Mouse (Mus musculus): ENCODE data around the gene Col9a1. TPM values are rescaled to one million over a fixed set of nuclear protein-coding genes. Genes with fewer than 3 reads are reported as not detected.

Col9a1 gene
- 0.53 and 0.70 TPM in 2 replicates for polyA plus RNA-seq (2016; fragmentation: Nextera tagmentation; extraction: Ambion mirVana)

- no peak within 1 kb of the TSS for H3K27ac ChIP-seq
- no peak for ATAC-seq
- H3K9ac ChIP-seq, result no peak within 1 kb of the TSS
- H3K36me3 ChIP-seq, result no peaks in the 10 kb centered on the region
- H3K4me2 ChIP-seq, result no peak within 1 kb of the TSS
- WGBS (ENCODE audit: insufficient replicate concordance), result 52% methylated on average over 6 of the region's 6 CpGs
- H3K27me3 ChIP-seq (replicated peaks), result no peaks in the 10 kb centered on the region
- no peaks in the 10 kb centered on the region for H3K4me1 ChIP-seq
- H3K9me3 ChIP-seq (replicated peaks), result no peaks in the 10 kb centered on the region
- H3K4me3 ChIP-seq, result no peak within 1 kb of the TSS
Measured at GRCm38 (mm10) chr1:24177224-24177851, at the start of gene Col9a1. Col9a1 (plus strand) TSS chr1:24177610.

DNA sequence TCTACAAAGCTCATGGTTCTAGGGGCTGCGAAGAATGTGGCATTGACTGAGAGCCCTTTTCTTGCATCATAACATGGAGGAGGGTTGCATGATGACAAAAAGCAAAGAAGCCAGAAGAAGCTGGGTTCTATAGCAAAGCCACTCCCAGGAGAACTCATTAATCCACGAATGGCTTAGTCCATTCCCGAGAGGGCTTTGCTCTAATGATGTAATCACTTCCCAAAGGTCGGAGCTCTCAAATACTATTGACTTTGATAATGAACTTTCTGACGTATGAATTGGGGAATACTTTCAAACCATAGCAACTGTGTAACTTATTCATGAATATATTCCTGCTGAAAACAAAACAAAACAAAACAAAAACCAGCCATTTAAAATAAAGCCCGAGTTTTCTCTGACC is 49.5 kb upstream of the Col9a1 start:
- Histone ChIP-seq H3K4me2 (no peak overlapping the region), H3K9ac (no peak overlapping the region), H3K36me3 (no peaks in the 10 kb centered on the region), H3K27me3 (replicated peaks) (no peaks in the 10 kb centered on the region), H3K9me3 (replicated peaks) (no peaks in the 10 kb centered on the region), H3K4me1 (no peaks in the 10 kb centered on the region), H3K4me3 (no peak overlapping the region), H3K27ac (no peak overlapping the region)
- WGBS (ENCODE audit: insufficient replicate concordance), result 51% methylated on average over 6 of the region's 6 CpGs
- ATAC-seq, result no peak

DNA sequence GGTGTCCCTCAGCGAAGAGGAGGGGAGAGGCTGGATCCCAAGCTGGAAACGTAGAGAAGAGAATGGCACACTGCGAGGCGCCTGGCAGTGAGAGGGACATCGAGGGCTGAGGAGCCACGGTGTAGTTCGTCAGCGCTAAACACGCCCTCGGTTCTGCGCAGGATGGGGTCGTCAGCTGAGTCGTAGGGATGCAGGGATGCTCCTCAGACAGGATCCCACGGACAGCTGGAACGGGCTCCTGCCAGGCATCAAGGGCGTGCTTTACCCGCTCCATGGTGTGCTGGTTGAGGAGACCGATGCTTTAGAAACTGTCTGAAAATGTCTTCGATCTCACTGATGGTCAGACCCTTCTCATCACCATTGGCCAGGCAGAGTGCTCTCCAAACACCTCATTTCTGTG is 43.6 kb upstream of the Col9a1 start:
- Histone ChIP-seq H3K27ac (no peak overlapping the region), H3K9ac (no peak overlapping the region), H3K4me3 (no peak overlapping the region), H3K9me3 (replicated peaks) (no peaks in the 10 kb centered on the region), H3K4me2 (no peak overlapping the region), H3K4me1 (no peaks in the 10 kb centered on the region), H3K36me3 (no peaks in the 10 kb centered on the region), H3K27me3 (replicated peaks) (peaks cover 4% of the 10 kb centered on the region; the same call in 1 of the 2 replicates)
- WGBS (ENCODE audit: insufficient replicate concordance), result 41% methylated on average over 19 of the region's 19 CpGs
- ATAC-seq, result no peak

GRCm38 (mm10) chr1:24134792-24135191 is 42.6 kb upstream of the Col9a1 start:
- Histone ChIP-seq H3K27ac (no peak overlapping the region), H3K4me3 (no peak overlapping the region), H3K4me2 (no peak overlapping the region), H3K27me3 (replicated peaks) (peaks cover 4% of the 10 kb centered on the region; the same call in 1 of the 2 replicates), H3K9me3 (replicated peaks) (no peaks in the 10 kb centered on the region), H3K36me3 (no peaks in the 10 kb centered on the region), H3K4me1 (no peaks in the 10 kb centered on the region), H3K9ac (no peak overlapping the region)
- ATAC-seq, result no peak
- 6% methylated on average over 1 of the region's 1 CpGs for WGBS (ENCODE audit: insufficient replicate concordance)

GRCm38 (mm10) chr1:24137133-24137532 is 40.3 kb upstream of the Col9a1 start:
- Histone ChIP-seq H3K36me3 (no peaks in the 10 kb centered on the region), H3K4me2 (no peak overlapping the region), H3K9ac (no peak overlapping the region), H3K4me3 (no peak overlapping the region), H3K9me3 (replicated peaks) (no peaks in the 10 kb centered on the region), H3K27me3 (replicated peaks) (peaks cover 4% of the 10 kb centered on the region; the same call in 1 of the 2 replicates), H3K4me1 (no peaks in the 10 kb centered on the region), H3K27ac (no peak overlapping the region)
- no peak for ATAC-seq
- WGBS (ENCODE audit: insufficient replicate concordance), result 7% methylated on average over 3 of the region's 3 CpGs

DNA sequence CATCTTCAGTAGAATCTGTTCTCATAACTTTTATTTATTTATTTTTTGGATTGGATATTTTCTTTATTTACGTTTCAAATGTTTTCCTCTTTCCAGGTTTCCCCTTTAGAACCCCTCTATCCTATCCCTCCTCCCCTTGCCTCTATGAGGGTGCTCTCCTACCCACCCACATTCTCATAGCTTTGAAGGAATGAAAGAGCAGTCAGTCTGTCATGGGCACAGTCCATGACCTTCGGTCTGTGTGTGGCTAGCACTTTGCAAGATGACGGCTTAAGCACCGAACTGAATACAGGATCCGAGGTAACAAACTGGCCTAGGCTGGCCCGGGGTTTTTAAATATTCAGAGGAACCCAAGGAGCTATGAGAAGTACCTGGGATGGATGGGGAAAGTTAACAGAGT is 36.9 kb upstream of the Col9a1 start:
- no peak for ATAC-seq
- no peaks in the 10 kb centered on the region for H3K9me3 ChIP-seq (replicated peaks)
- WGBS (ENCODE audit: insufficient replicate concordance), result 65% methylated on average over 6 of the region's 6 CpGs
- no peak overlapping the region for H3K4me2 ChIP-seq
- no peaks in the 10 kb centered on the region for H3K4me1 ChIP-seq
- no peak overlapping the region for H3K27ac ChIP-seq
- no peak overlapping the region for H3K9ac ChIP-seq
- no peaks in the 10 kb centered on the region for H3K27me3 ChIP-seq (replicated peaks)
- H3K36me3 ChIP-seq, result no peaks in the 10 kb centered on the region
- no peak overlapping the region for H3K4me3 ChIP-seq

DNA sequence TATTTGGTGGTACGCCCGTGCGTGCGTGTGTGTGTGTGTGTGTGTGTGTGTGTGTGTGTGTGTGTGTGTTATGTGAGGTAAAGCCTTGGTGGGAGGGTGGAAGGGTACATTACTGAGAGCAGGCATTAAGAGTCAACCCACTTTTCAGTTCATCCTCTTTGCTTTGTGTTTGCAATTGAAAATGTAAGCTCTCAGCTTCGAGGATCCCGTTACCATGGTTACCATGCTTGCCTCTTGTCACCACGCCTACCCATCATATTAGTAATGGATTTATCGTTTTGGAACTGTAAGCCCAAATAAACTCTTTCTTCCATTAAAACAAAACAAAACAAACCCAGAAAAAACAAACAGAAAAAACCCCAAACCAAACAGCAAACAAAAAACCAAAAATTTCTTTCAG is 33.9 kb upstream of the Col9a1 start:
- ATAC-seq, result no peak
- Histone ChIP-seq H3K4me3 (no peak overlapping the region), H3K4me1 (no peaks in the 10 kb centered on the region), H3K36me3 (no peaks in the 10 kb centered on the region), H3K27ac (no peak overlapping the region), H3K9me3 (replicated peaks) (no peaks in the 10 kb centered on the region), H3K4me2 (no peak overlapping the region), H3K27me3 (replicated peaks) (no peaks in the 10 kb centered on the region), H3K9ac (no peak overlapping the region)
- WGBS (ENCODE audit: insufficient replicate concordance), result 67% methylated on average over 8 of the region's 8 CpGs

DNA sequence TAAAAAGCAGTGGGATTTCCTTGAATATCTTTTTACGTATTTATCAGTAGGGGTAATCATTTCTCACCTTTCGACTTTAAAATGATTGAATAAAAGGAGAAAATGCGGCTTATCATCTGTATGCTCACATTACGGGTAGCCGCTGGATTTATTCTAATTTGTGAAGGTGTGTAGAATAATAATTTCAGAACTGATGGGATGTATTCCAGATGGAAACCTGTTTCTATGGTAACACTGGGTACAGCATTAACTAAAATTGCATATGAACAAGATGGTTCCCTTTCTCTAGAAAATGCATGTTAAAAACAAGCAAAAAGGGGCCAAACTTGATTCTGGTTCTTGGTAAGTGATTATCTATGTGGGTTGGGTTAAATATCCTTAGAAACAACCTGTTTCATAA is 19.7 kb upstream of the Col9a1 start:
- no peak for ATAC-seq
- Histone ChIP-seq H3K27me3 (replicated peaks) (no peaks in the 10 kb centered on the region), H3K4me1 (no peaks in the 10 kb centered on the region), H3K9me3 (replicated peaks) (0 out of 2 replicates have a peak, but pooled peaks cover 7% of the 10 kb centered on the region), H3K4me2 (no peak overlapping the region), H3K27ac (no peak overlapping the region), H3K4me3 (no peak overlapping the region), H3K36me3 (no peaks in the 10 kb centered on the region), H3K9ac (no peak overlapping the region)
- 79% methylated on average over 5 of the region's 5 CpGs for WGBS (ENCODE audit: insufficient replicate concordance)

DNA sequence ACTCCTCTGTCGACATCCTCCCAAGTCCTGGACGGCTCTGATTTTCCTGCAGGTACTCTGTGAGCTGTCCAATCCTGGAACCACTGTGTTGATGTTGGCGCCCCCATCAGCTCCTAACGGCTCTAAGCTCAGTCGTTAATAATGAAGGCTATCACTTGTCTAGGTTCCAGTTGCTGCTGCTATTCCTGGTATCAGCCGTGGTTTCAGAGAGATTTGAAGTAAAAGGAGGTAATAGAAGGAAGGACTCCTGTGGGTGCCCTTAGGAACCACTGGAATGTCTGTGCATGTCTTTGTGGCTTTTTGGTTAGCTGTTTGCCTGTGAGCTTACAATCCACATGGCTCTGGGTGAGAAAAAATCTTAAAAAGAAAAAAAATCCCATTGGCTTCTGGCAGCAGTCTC is 8.0 kb upstream of the Col9a1 start:
- H3K4me3 ChIP-seq, result no peak overlapping the region
- WGBS (ENCODE audit: insufficient replicate concordance), result 40% methylated on average over 6 of the region's 6 CpGs

DNA sequence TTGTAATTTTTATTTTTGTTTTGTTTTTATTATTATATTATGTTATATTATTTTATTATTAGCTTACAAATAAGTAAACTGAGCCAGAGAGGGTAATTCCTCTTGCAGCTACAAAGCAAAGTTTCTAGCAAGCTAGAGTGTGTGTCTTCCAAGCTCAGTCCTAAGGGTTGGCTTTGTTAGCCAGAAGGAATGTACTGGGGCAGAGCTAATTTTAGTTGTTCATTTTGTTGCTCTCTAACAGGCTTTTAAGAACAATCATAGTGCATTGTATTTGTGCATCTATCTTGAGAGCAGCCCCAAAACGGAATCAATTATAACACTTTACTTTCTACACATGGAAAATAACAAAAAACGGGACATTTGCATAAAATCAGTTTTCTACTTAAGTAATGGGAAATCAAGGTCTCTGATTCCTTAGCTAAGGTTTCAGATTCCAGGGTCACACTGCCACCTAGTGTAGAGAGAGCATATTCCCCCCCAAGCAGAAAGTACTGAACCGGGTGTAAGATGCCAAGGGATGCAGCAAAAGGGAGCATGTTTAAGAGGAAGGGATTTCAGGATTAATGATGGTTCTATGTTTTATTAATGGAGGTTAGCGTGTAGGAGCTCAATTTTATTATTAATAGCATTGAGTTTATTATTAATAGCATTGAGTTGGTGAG is 6.1 kb upstream of the Col9a1 start:
- H3K27me3 ChIP-seq (replicated peaks), result no peaks in the 10 kb centered on the region
- ATAC-seq, result no peak
- H3K4me3 ChIP-seq, result no peak overlapping the region
- no peaks in the 10 kb centered on the region for H3K36me3 ChIP-seq
- H3K4me1 ChIP-seq, result no peaks in the 10 kb centered on the region
- no peak overlapping the region for H3K9ac ChIP-seq
- 2% methylated on average over 4 of the region's 4 CpGs for WGBS (ENCODE audit: insufficient replicate concordance)
- H3K27ac ChIP-seq, result no peak overlapping the region
- H3K9me3 ChIP-seq (replicated peaks), result no peaks in the 10 kb centered on the region
- H3K4me2 ChIP-seq, result no peak overlapping the region

More for the DNA sequence above, 8.0 kb upstream of the Col9a1 start:
- no peaks in the 10 kb centered on the region for H3K36me3 ChIP-seq
- H3K4me1 ChIP-seq, result no peaks in the 10 kb centered on the region
- no peak overlapping the region for H3K27ac ChIP-seq
- H3K4me2 ChIP-seq, result no peak overlapping the region
- ATAC-seq, result no peak
- no peaks in the 10 kb centered on the region for H3K9me3 ChIP-seq (replicated peaks)
- no peak overlapping the region for H3K9ac ChIP-seq
- H3K27me3 ChIP-seq (replicated peaks), result no peaks in the 10 kb centered on the region

GRCm38 (mm10) chr1:24171898-24172297 is 5.5 kb upstream of the Col9a1 start:
- Histone ChIP-seq H3K9me3 (replicated peaks) (no peaks in the 10 kb centered on the region), H3K27ac (no peak overlapping the region), H3K9ac (no peak overlapping the region), H3K4me3 (no peak overlapping the region), H3K4me2 (no peak overlapping the region), H3K36me3 (no peaks in the 10 kb centered on the region), H3K4me1 (no peaks in the 10 kb centered on the region), H3K27me3 (replicated peaks) (no peaks in the 10 kb centered on the region)
- 29% methylated on average over 1 of the region's 1 CpGs for WGBS (ENCODE audit: insufficient replicate concordance)
- no peak for ATAC-seq

GRCm38 (mm10) chr1:24172656-24173055 is 4.8 kb upstream of the Col9a1 start:
- 43% methylated on average over 3 of the region's 3 CpGs for WGBS (ENCODE audit: insufficient replicate concordance)
- H3K9ac ChIP-seq, result no peak overlapping the region
- H3K4me2 ChIP-seq, result no peak overlapping the region
- no peak overlapping the region for H3K27ac ChIP-seq
- no peaks in the 10 kb centered on the region for H3K27me3 ChIP-seq (replicated peaks)
- H3K4me3 ChIP-seq, result no peak overlapping the region
- no peaks in the 10 kb centered on the region for H3K9me3 ChIP-seq (replicated peaks)
- no peaks in the 10 kb centered on the region for H3K4me1 ChIP-seq
- no peaks in the 10 kb centered on the region for H3K36me3 ChIP-seq
- ATAC-seq, result no peak

Data from liver, embryonic 12.5 days (tissue).